Mouse (Mus musculus): ENCODE measurements around the gene Rerg.

Gene Rerg

DNA sequence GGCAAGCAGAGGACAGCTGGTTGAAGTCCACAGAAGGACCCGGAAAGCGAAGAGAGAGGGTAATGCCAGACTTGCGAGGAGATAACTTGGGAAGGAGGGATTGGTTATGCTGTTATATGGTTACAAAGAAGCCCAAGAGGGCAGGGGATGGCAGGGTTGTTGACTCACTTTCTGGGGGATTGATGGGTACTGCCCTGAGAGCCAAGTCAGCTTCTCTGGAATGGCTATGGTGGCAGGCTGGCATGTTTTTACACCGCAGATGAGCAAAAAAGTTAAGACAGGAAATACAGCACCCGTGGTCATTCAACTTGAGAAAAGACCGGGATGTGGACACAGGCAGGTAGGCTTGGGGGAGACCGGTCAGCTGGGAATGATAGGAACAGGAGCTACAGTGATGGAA, 7.8 kb downstream of the Rerg start:
- peak; percentile 71 for DNase-seq

DNA sequence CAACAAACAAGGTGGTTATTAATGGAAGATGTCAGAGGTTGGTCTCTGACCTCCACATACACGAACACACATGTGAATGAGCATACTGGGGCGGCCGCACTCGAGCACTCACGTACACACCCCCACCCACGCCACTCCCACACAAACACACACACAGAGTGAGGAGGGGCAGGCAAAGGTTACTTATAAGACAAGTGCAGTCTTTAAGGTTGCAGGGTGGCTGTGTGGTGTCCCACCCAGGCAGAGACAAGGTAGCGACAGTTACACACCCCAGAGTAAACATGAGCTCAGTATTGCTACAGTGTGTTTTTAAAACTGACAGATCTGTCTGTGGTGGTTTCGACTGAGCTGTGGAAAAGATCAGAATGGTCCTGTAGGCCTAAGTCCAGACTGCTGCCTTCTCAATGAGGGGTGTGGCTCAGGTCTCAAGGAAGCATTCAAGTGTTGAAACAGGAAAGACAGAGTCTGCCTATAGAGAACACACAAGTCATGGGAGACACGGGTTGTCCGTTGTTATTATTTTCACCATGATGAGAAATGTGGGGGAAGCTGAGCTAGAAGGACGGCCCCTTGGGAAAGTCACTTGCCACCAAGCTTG, 8.7 kb downstream of the Rerg start:
- DNase-seq, result peak; percentile 74

DNA sequence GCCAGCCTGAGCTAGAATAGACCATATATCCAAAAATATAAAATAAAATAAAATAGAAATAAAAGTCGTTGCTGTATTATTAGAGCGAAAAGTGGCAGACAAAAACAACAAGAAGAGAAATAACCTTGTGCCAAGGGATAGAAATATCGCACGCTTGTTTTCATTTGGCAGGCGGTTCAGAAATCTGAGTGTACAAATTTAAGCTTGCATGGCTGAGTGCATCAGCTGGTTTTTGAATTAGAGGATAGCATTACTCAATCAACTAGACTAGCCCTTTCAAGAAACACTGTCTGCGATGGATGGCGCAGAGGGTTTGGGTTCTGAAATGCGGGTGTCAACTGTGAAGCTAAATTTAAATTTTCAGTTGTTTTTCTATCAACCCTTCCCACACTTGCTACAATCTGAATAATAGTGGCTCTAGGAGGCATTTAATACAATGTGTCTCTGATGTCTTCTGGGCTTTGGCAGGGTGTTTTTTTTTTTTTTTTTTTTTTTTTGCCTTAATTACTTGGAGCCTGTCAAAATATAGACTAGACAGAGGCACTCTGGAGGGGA, 10.8 kb downstream of the Rerg start:
- peak; percentile 24 for DNase-seq

DNA sequence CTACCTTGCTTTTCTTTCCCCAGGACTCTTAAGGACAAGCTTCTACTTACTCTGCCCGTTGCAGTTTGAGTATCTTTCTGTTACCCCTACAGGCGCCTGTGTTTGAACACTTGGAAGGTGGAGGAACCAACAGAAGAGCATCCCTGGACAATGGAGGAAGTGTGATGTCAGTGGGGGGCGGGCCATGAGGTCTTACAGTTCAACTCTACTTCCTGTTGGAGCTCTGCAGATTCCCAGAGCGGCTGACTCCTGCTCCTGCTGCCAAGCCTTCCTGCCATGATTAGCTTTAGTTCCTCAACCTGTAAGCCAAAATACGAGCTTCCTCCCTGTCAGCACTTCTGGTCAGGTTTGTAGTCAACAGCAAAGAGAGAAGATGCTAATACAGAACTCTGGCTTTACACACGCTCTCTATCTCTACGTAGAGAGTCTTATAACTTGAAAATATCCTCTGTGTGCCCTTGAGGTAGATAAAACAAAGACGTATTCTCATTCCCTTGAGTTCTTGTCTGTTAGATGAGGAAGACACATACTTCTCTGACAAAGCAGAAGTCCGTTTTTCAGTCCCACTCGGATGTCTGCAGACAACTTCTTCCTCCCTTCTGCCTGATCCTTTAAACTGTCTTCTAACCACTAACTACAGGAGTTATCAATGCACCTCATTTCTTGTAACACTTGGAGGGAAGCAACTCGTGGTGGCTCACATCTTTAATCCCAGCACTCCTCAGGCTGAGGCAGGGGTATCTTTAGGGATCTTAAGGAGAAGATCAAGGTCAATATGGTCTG, 13.7 kb downstream of the Rerg start:
- peak; percentile 91 for DNase-seq

DNA sequence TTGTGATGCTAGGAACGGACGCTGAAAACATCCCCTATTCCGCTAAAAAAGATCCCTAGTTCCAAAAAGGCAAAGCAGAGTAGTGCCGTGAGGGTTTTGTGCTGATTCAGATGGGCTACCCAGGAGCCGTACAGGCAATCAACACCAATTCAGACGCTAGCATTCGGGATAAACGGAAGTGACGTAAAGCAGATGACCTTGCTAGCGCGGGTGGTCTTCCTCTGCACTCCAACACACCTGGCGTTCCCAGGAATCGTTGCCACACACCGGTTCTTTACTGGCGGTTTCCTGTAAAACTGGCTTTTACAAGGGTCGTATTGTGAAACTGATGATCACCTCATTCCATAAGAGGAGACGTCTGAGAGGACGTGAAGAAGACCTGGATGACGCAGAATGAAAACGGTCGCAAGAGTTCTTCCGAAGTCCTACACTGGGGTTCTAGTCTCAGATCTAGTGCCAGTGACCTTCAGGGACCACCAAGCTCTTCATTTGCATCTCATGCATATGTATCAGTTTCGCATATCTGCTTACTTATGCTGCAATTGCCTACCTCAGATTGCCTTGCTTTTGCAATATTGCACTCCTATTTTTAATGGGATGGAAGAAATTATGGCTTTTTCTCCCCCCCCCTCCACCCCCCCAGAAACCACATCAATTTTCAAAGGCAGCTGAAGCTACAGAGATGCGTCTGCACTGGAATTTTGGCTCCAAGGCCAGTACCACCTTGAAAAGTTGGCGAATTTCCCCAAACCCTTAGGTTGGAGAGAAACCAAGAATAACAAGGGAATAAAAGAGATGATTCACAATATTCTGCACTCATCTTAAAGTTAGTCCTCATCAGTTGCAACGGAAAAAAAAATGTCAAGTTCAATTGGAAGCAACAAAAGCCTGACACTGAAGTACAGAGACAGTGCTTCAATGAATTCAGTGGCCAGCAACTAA, 14.8 kb downstream of the Rerg start:
- DNase-seq, result no peak

DNA sequence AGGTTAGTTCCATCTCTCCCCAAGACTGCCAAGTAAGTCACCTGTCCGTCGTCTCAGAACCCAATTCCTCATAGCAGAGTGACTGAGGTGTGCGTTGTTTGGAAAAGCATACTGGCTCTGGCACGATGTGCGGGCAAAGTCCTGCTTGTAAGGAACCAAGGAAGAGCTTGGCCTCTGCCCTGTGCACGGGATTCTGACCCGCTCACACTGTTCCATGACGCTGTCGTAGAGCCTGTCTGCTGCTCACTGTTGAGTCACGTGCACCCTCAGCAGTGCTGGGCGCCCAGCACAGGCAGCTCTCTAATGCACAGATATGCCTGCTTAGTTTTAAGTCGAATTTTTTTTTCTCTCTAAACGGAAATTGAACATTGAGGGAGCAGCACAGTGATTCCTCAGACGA, 17.3 kb downstream of the Rerg start:
- peak; percentile 50 for DNase-seq

DNA sequence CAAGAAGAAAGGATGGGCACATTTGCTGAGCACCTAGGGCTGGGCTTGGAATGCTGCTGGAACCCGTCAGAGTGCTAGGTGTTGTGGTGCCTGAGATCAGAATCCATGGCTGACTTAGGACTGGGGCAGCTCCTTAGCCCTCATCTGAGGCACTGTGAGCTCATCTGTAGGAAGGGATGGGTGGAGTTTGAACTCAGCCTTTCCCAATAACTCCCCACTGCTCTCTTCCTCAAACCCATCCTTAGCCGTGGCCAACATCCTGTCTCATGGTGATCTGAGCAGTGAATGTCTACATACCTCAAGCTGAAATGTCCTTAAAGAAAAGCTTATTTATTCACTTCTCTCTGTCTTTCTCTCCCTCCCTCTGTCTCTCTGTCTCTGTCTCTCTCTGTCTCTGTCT, 19.3 kb downstream of the Rerg start:
- DNase-seq, result no peak

DNA sequence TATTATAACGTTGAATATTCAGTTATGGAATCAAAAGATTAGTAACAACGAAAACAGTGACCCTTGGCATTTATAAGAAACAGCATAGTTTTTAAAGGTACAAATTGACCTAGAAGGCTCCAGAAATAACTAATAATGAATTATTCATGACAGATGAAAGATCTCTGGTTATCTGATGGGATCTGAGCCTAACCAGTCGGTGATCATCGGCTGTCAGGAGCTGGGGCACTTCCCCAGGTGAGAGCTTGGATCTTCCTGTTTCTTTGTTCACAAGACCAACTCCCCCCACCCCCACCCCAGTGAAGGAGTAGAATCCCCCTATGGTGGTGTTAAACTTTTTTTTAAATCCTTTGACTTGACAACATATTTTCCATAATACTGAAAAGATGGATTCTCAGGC, 20.5 kb downstream of the Rerg start:
- DNase-seq, result no peak

DNA sequence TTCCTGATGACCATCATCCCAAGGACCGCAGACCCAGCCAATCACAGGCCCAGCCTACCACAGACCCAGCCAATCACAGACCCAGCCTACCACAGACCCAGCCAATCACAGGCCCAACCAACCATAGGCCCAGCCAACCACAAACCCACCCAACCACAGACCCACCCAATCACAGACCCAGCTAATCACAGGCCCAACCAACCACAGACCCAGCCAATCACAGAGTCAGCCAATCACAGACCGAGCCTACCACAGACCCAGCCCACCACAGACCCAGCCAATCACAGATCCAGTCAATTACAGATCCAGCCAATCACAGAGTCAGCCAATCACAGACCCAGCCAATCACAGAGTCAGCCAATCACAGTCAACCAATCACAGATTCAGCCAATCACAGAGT, 23.4 kb downstream of the Rerg start:
- DNase-seq, result peak; percentile 80

DNA sequence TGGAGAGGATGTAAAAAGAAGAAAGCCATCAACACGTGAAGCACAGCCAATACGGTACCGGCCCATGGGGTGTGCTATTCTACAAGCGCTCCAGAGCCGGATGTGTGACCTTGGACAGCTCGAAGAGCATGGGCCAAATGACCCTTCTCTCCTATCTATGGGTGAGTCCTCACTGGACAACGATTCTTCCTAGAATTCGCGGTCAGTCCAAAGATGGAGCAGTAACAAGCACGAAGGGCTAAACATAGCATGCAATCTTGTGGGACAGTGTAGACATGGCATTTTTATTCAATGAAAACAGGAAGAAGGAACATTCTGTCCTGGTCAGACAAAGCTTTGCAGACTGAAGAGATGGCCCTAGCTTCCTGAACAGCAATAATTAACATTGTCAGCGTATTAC, 24.7 kb downstream of the Rerg start:
- peak; percentile 95 for DNase-seq

DNA sequence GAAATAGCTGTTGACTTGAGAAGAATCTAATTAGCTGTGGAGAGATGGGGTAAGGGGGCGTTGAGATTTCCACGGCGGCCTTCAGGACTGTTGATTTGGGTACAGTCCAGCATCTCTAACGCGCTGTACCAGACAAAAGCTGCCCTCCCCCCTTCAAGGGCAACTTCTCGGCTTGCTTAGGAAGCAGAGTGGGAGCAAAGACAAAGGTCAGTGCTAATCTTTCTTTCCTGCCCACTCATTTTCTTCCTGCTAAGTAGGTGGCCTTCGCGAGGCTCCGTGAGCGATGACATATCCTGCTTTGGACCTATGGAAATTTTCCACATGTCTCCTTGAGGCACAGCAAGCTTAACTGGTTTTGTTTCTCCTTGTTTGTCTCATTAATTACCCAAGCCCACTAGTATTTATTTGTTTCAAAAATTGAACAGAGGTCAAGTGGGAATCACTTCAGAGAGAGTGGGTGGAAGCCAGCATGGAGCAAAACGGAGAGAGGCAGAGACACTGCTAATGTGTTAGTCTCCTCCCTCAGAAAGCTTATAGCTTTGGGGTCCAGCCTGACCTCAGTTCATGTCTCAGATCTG, 25.2 kb downstream of the Rerg start:
- DNase-seq, result peak; percentile 75

DNA sequence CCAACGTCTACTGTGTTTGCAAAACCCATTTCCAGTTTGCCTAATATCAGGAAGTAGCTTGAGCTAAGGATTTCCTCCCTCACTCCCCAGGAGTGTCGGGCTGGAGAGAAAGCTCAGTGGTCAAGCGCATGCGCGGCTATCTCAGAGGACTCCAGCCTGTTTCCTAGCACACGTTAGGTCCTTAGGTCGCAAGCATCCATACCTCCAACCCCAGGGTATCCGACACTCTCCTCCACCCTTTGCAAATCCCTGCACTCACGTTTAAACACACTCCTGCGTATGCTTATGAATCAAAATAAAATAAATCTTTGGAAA, 25.8 kb downstream of the Rerg start:
- peak; percentile 64 for DNase-seq

DNA sequence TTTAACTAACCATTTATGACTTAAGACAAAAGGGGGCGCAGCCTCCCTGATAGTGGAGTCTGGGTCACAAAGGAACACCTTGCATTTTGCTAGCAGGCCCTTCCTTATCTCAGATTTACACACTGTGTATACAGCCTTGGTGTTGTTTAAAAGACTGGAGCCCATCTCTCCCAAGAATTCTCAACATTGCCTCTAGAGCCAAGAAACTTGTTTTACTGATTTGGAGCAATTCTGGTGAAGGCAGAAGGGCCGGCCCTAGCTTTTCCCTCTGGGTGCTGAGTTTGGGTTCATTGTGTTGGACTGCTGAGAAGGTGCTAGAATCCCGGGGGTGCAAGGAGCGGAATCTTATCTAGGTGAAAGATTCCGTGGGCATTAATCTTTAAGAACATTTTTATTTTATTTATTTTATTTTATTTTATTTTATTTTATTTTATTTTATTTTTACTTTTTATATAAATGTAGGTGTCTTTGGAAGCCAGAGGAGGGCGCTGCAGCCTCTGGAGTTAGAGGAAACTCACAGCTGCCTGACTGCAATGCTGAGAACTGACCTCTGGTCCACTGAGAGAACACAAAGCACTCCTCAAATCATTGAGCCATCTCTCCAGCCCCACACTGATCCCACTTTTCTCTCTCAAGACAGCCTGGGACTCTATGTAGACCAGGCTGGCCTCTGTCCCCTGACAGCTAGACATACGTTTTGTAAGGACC, 26.3 kb downstream of the Rerg start:
- DNase-seq, result peak; percentile 79

DNA sequence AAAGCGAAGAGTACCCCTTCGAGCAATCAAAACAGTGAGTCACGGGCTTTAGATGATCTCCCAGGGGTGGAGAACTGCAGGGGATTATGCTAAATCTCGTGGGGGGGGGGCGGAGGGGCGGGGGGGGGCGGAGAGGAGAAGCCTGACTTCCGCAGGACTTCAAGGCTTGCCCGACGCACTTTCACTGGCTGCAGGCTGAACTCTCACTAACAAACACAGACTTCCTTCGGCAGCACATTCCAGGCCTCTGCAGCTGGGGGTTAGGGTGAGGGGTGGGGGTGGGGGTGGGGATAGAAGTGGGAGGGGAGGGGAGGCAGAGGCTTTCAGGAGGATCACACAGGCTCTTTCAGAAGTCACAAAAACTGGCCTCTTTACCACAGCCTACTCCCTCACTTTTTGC, 27.5 kb downstream of the Rerg start:
- DNase-seq, result peak; percentile 89

DNA sequence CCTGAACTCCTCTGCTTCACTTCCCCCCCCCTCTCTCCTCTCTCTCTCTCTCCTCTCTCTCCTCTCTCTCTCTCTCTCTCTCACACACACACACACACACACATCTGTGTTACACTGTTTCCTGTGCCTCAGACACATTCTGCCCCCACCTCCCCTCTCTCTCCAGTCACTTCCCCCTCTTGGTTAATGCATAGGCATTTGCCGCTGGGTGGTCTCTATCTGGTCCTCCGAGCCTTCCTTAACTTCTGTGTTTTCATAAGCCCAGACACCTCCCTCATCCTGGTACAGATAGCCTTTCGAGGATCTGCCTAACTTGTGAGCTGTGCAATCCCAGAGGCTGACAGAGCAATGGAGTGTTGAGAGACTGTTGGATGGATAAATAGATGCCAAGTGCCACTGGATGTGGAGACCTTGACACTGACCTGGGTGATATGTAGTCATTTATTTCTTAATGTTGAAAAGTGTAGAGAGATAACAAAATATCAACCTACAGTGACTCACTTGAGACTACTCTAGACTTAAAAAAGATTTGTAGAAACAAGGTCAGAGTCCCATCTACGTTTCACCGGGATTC, 29.0 kb downstream of the Rerg start:
- peak; percentile 82 for DNase-seq

DNA sequence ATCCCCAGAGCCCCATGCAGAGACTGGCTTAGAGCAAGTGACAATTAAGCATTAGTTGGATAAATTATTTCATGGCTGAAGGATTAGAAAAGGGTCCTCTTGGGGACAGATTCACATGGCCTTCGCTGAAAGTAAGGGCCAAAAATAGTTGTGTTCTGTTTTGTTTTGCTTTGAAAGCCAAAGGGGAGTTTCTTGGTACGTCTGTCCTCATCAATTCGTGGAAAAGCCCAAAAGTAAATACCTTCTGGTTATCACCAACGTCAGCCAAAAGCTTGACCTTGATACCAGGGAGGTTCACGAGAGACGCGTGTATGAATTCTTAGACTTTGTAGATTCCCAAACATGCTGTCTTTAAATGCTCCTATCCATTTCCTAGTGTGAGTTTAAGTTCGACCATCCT, 31.5 kb downstream of the Rerg start:
- peak; percentile 50 for DNase-seq

DNA sequence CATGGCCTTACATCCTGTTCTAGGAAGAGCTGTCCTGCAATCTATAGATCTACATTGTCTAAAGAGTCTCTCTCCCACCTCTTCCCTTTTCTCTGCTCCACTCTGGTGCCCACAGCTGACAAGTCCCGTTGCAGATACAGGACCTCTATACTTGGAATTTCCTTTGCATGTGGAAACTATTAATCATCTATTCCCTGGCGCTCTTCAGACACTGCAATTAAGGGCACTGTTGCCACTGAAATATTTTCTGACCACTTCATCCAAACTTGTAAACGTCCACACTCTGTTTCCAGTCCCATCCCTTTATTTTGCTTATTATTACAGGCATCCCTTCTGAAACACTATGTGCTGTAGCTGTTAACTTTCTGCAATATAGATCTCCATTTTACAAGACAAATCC, 31.9 kb downstream of the Rerg start:
- peak; percentile 25 for DNase-seq

DNA sequence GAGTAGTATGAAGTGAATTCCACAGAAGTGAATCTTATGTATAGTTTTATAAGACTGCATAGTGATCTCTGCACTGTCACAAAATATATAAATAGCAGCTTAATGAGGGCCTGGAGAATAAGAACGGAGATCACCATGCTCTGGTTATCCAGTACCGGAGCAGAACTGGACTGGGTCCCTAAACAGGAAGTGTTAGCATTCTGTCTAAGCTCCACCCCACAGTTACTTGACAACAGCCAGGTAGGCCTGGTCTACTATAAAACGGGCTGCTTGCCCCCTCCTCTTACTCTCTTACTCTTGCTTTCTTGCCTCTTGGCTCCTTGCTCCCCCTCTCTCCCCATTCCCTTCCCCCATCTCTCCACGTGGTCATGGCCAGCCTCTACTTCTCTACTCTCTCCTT, 33.9 kb downstream of the Rerg start:
- peak; percentile 52 for DNase-seq

DNA sequence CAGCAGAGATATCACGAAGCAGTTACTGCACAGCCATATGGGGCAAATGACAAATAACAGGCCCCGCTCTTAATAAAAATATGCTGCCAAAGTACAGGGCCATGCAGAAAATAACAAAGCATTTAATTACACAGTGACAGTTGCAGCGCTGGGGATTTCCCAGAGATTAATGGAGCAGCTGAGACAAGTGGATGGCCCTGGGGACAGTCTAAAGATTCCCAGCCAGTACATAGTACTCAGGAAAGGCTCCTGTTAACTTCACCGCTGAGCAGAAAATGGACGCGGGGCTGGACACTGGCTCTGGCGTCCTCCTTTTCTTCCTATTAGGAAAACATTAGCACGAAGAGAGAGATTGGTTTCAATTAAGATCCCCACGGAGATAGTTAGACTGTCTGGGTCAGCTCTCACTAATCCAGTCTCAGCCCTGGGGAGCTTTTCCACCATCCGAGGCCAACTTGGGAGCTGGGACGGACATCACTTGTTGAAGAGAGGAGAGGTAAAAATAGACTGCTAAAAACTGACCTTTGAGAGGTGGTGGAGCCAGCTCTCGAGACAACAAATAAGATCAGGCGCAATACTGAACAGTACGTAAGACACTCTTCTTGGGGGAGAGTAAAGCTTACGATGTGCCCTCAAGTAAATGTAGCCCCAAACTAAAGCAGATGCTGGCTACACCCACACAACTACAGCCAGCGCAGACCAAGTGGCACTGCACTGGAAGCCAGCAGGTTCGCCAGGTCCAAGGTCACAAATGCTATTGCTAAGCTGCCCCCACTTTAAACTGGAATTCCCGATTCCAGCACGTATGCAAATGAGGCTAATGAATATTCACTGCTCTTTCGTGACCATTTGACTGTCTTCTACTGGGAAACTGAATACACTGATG, 34.5 kb downstream of the Rerg start:
- DNase-seq, result peak; percentile 92

DNA sequence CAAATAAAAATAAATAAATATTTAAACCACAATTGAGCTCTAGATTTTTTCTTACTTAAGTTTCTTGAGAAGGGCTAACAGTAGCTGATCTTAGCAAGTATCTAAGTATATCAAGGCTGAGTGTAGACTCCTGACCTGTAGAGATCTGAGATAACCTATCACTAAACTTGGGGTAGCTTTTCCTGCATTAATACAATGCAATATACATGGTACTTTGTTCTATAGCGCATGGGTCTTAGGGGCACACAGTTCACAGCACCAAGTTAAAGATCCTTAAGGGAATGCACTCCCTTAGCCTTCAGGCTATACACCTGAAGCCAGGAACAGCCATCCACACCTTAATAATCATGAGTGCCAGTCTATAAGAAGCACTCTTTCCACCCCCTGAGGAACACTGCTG, 38.5 kb downstream of the Rerg start:
- no peak for DNase-seq

DNA sequence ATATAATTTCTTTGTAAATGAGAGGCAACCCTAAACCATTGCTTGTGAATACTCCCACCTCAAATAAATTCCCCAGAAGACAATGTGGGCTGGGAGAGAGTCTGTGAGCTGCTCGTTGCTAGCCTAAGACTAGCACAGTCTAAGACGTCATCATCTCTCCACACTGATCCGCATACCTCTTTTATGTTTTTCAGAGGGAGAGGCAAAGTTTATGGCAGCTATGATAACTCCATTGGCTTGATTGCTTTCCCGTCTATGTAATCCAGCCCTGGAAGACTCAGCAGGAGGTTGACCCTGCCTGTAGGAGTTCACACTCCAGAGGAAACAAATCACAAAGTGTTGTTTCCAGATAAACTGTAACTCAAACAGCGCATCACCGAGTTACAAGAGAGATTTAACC, 38.9 kb downstream of the Rerg start:
- DNase-seq, result peak; percentile 18

Data from heart, adult 11 months (tissue).